Mouse (Mus musculus) heart, embryonic 13.5 days (tissue): Measurements from ENCODE around the gene Cdadc1. TPM values are rescaled to one million over a fixed set of nuclear protein-coding genes. Genes with fewer than 3 reads are reported as not detected.
"Not testable (repeated sequence)": the region's sequence is repeated elsewhere in the genome, so short reads cannot be mapped to it uniquely, and the experiment has no call there.

Source experiments
- ATAC-seq: fragments of 200-750 bp; cut with Nextera tagmentation; 2 replicates; pipeline ENCODE4 v1.8.0; 2017; ENCODE audit warnings: moderate TSS enrichment; ENCODE audit not compliant: insufficient number of reproducible peaks, low FRiP score, low TSS enrichment; ENCODE audit errors: extremely low read depth
- H3K27ac ChIP-seq: fragments of 300-500 bp; sonication (generic); replicated peaks from 2 replicates; pipeline ENCODE4 v1.5.1; 2015; ENCODE audit warnings: moderate library complexity, mild to moderate bottlenecking, inconsistent platforms
- H3K27me3 ChIP-seq: fragments of 300-500 bp; sonication (generic); replicated peaks from 2 replicates; pipeline ENCODE4 v1.6.1; 2015; ENCODE audit warnings: mild to moderate bottlenecking, inconsistent platforms
- H3K36me3 ChIP-seq: fragments of 300-500 bp; sonication (generic); 2 replicates; pipeline ENCODE4 v1.6.1; 2015; ENCODE audit warnings: mild to moderate bottlenecking, inconsistent platforms
- H3K4me1 ChIP-seq: fragments of 300-500 bp; sonication (generic); 2 replicates; pipeline ENCODE4 v1.6.1; 2015; ENCODE audit warnings: inconsistent platforms
- H3K4me2 ChIP-seq: fragments of 300-500 bp; sonication (generic); 2 replicates; pipeline ENCODE4 v1.6.1; 2015; ENCODE audit warnings: inconsistent platforms, mild to moderate bottlenecking, moderate library complexity
- H3K4me3 ChIP-seq: fragments of 300-500 bp; sonication (generic); 2 replicates; pipeline ENCODE4 v1.5.1; 2015; ENCODE audit warnings: moderate library complexity, mild to moderate bottlenecking, inconsistent platforms
- H3K9ac ChIP-seq: fragments of 300-500 bp; sonication (generic); 2 replicates; pipeline ENCODE4 v1.6.1; 2015; ENCODE audit warnings: inconsistent platforms, mild to moderate bottlenecking, moderate library complexity
- H3K9me3 ChIP-seq: fragments of 300-500 bp; sonication (generic); 2 replicates; pipeline ENCODE4 v1.6.1; 2016; ENCODE audit warnings: inconsistent platforms
- WGBS: fragments of 180-500 bp; shearing (Covaris S2); methylation state at CpG from one replicate; pipeline ENCODE4 v1.1.7; 2015; ENCODE audit warnings: mixed read lengths; 5-methylcytosine and 5-hydroxymethylcytosine counted together
- polyA plus RNA-seq: library from polyadenylated mRNA; unstranded; fragments of >200 nt; fragmentation: Nextera tagmentation; extraction: Ambion mirVana; gene quantifications from 2 replicates; pipeline ENCODE4 v1.2.1, GENCODE M21; 2015

Cdadc1 gene
- polyA plus RNA-seq, 1 experiment from 2014 or later, result 26.0 TPM

GRCm38 (mm10) chr14:59630096-59630495 is 32.3 kb upstream of the Cdadc1 start:
- WGBS, result 86% methylated on average over 9 of the region's 9 CpGs
- no peak overlapping the region for H3K4me3 ChIP-seq
- H3K4me1 ChIP-seq, result peaks cover 24% of the 10 kb centered on the region
- H3K9ac ChIP-seq, result no peak overlapping the region
- no peak overlapping the region for H3K27ac ChIP-seq
- H3K27me3 ChIP-seq, result 0 out of 2 replicates have a peak, but pooled peaks cover 5% of the 10 kb centered on the region
- peaks cover 27% of the 10 kb centered on the region for H3K36me3 ChIP-seq
- no peaks in the 10 kb centered on the region for H3K9me3 ChIP-seq
- ATAC-seq, result no peak
- H3K4me2 ChIP-seq, result no peak overlapping the region

- WGBS, result 83% methylated on average over 15 of the region's 15 CpGs
- Histone ChIP-seq H3K4me2 (peak overlapping the region; percentile 24), H3K4me3 (peak overlapping the region; percentile 76; the same call in 1 of the 2 replicates), H3K9me3 (no peaks in the 10 kb centered on the region), H3K4me1 (peaks cover 29% of the 10 kb centered on the region), H3K9ac (no peak overlapping the region), H3K36me3 (peaks cover 27% of the 10 kb centered on the region), H3K27ac (no peak overlapping the region), H3K27me3 (peaks cover 8% of the 10 kb centered on the region)
- no peak for ATAC-seq
Observed at GRCm38 (mm10) chr14:59629308-59629707, 31.5 kb upstream of the Cdadc1 start.

GRCm38 (mm10) chr14:59627823-59628222 is 30.1 kb upstream of the Cdadc1 start:
- Histone ChIP-seq H3K36me3 (peaks cover 27% of the 10 kb centered on the region), H3K4me1 (peaks cover 29% of the 10 kb centered on the region), H3K9ac (peak overlapping the region; percentile 87), H3K27ac (0 out of 2 replicates have a peak overlapping the region, but pooled peaks have one; percentile 89), H3K9me3 (no peaks in the 10 kb centered on the region), H3K27me3 (peaks cover 14% of the 10 kb centered on the region), H3K4me2 (peak overlapping the region; percentile 90), H3K4me3 (peak overlapping the region; percentile 76)
- 42% methylated on average over 7 of the region's 7 CpGs for WGBS
- no peak for ATAC-seq

GRCm38 (mm10) chr14:59627142-59627680 is 29.5 kb upstream of the Cdadc1 start:
- H3K4me3 ChIP-seq, result peak overlapping the region; percentile 76
- H3K4me1 ChIP-seq, result peaks cover 29% of the 10 kb centered on the region
- peaks cover 24% of the 10 kb centered on the region for H3K36me3 ChIP-seq
- peak overlapping the region; percentile 89 for H3K27ac ChIP-seq
- ATAC-seq, result no peak
- H3K27me3 ChIP-seq, result peaks cover 14% of the 10 kb centered on the region
- WGBS, result 42% methylated on average over 9 of the region's 9 CpGs
- H3K9ac ChIP-seq, result peak overlapping the region; percentile 87
- peak overlapping the region; percentile 90 for H3K4me2 ChIP-seq
- no peaks in the 10 kb centered on the region for H3K9me3 ChIP-seq

GRCm38 (mm10) chr14:59626711-59627110 is 29.0 kb upstream of the Cdadc1 start:
- Histone ChIP-seq H3K27ac (peak overlapping the region; percentile 89), H3K4me1 (peaks cover 29% of the 10 kb centered on the region), H3K4me3 (peak overlapping the region; percentile 76), H3K9me3 (no peaks in the 10 kb centered on the region), H3K36me3 (peaks cover 22% of the 10 kb centered on the region), H3K27me3 (peaks cover 14% of the 10 kb centered on the region), H3K4me2 (peak overlapping the region; percentile 90), H3K9ac (peak overlapping the region; percentile 87)
- no peak for ATAC-seq
- 28% methylated on average over 8 of the region's 8 CpGs for WGBS

- Histone ChIP-seq H3K4me1 (peaks cover 29% of the 10 kb centered on the region), H3K4me3 (peak overlapping the region; percentile 76), H3K4me2 (peak overlapping the region; percentile 90), H3K27ac (peak overlapping the region; percentile 89), H3K36me3 (peaks cover 15% of the 10 kb centered on the region), H3K9me3 (no peaks in the 10 kb centered on the region), H3K9ac (peak overlapping the region; percentile 87), H3K27me3 (peaks cover 17% of the 10 kb centered on the region)
- ATAC-seq, result no peak
- under 1% methylated on average over 41 of the region's 51 CpGs for WGBS
Observed at GRCm38 (mm10) chr14:59625806-59626364, 28.1 kb upstream of the Cdadc1 start.

GRCm38 (mm10) chr14:59625158-59625805 is 27.5 kb upstream of the Cdadc1 start, which contains the start of gene Shisa2:
TSS of gene Shisa2 (plus strand) at chr14:59625308.
- under 1% methylated on average over 60 of the region's 65 CpGs for WGBS
- Histone ChIP-seq H3K27ac (peak within 1 kb of the TSS; percentile 89), H3K9ac (peak within 1 kb of the TSS; percentile 87), H3K9me3 (no peaks in the 10 kb centered on the region), H3K4me3 (peak within 1 kb of the TSS; percentile 76), H3K27me3 (peaks cover 17% of the 10 kb centered on the region), H3K4me1 (peaks cover 29% of the 10 kb centered on the region), H3K4me2 (peak within 1 kb of the TSS; percentile 90), H3K36me3 (peaks cover 9% of the 10 kb centered on the region)
- ATAC-seq, result peak; percentile 62

- peak overlapping the region; percentile 90 for H3K4me2 ChIP-seq
- H3K4me1 ChIP-seq, result peaks cover 29% of the 10 kb centered on the region
- H3K27me3 ChIP-seq, result peaks cover 17% of the 10 kb centered on the region
- peak overlapping the region; percentile 87; the same call in 1 of the 2 replicates for H3K9ac ChIP-seq
- 46% methylated on average over 9 of the region's 9 CpGs for WGBS
- peaks cover under 1% of the 10 kb centered on the region; the same call in 1 of the 2 replicates for H3K36me3 ChIP-seq
- H3K9me3 ChIP-seq, result no peaks in the 10 kb centered on the region
- no peak overlapping the region for H3K27ac ChIP-seq
- peak overlapping the region; percentile 76 for H3K4me3 ChIP-seq
- ATAC-seq, result no peak
Observed at GRCm38 (mm10) chr14:59624326-59624885, 26.6 kb upstream of the Cdadc1 start.

- H3K9ac ChIP-seq, result no peak overlapping the region
- H3K4me1 ChIP-seq, result no peaks in the 10 kb centered on the region
- no peaks in the 10 kb centered on the region for H3K9me3 ChIP-seq
- ATAC-seq, result no peak
- H3K36me3 ChIP-seq, result no peaks in the 10 kb centered on the region
- H3K4me2 ChIP-seq, result no peak overlapping the region
- no peak overlapping the region for H3K27ac ChIP-seq
- no peak overlapping the region for H3K4me3 ChIP-seq
- WGBS, result 79% methylated on average over 7 of the region's 7 CpGs
- H3K27me3 ChIP-seq, result 0 out of 2 replicates have a peak, but pooled peaks cover 3% of the 10 kb centered on the region
Observed at GRCm38 (mm10) chr14:59616802-59617201, 19.0 kb upstream of the Cdadc1 start.

GRCm38 (mm10) chr14:59614149-59614548 is 16.4 kb upstream of the Cdadc1 start:
- not testable (repeated sequence) for H3K36me3 ChIP-seq, H3K4me1 ChIP-seq, H3K4me3 ChIP-seq, H3K9ac ChIP-seq, H3K27me3 ChIP-seq, H3K4me2 ChIP-seq, ATAC-seq, H3K9me3 ChIP-seq, H3K27ac ChIP-seq
- WGBS, result 66% methylated on average over 3 of the region's 3 CpGs

GRCm38 (mm10) chr14:59612920-59613625 is 15.3 kb upstream of the Cdadc1 start:
- ATAC-seq, result no peak
- Histone ChIP-seq H3K36me3 (no peaks in the 10 kb centered on the region), H3K4me3 (no peak overlapping the region), H3K27me3 (no peaks in the 10 kb centered on the region), H3K9me3 (no peaks in the 10 kb centered on the region), H3K4me1 (no peaks in the 10 kb centered on the region), H3K9ac (no peak overlapping the region), H3K4me2 (no peak overlapping the region), H3K27ac (no peak overlapping the region)
- WGBS, result 51% methylated on average over 14 of the region's 14 CpGs
